In the genomic region with DNA sequence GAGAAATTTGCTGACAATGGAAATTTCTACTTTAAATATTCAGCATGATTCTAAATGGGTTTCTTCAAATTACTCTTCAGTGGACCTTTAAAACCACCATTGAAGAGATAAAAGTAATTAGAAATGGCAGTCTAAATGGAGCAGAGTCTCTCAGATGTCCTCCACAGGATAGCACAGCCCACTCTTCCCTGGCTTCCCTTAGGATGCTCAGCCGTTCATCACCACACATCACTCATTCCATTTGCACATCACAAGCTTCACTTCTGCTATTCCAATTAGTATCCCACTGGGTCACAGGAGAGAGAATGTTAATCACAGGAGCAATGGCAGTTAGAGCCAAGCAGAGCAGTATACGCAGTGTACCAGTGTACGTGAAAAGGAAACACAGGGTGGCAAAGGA, we compare ENCODE assay signal across 19 mouse cellular contexts. TPM values are rescaled to one million over a fixed set of nuclear protein-coding genes. Genes with fewer than 3 reads are reported as not detected.
"Had no signal": no experiment of that assay in that cellular context is flagged by ENCODE, and none has a peak within 500 bp of the region (broad histone marks: within the 10 kb centered on the region; RNA-seq: fewer than 3 reads in every experiment).

No protein-coding gene starts in this region.

- H3K4me3 ChIP-seq: layer of hippocampus, adult 2 months; limb, embryonic 12.5 days; liver, embryonic 13.5 days; lung, embryonic 15.5 days; megakaryocyte, embryonic 14.5 days; myocyte; neural tube, embryonic 12.5 days had no signal

- H3K27ac ChIP-seq: layer of hippocampus, adult 2 months; limb, embryonic 12.5 days; liver, embryonic 13.5 days; lung, embryonic 15.5 days; macrophage; neural tube, embryonic 12.5 days had no signal

- ATAC-seq: liver, postnatal 0 days had no signal

- H3K9me3 ChIP-seq: limb, embryonic 12.5 days; liver, embryonic 13.5 days; lung, embryonic 15.5 days; megakaryocyte, embryonic 14.5 days; neural tube, embryonic 12.5 days had no signal

- H3K27me3 ChIP-seq: limb, embryonic 12.5 days; liver, embryonic 13.5 days; lung, embryonic 15.5 days; megakaryocyte, embryonic 14.5 days; neural tube, embryonic 12.5 days had no signal

- H3K4me1 ChIP-seq: limb, embryonic 12.5 days; liver, embryonic 13.5 days; lung, embryonic 15.5 days; megakaryocyte, embryonic 14.5 days; neural tube, embryonic 12.5 days had no signal

- H3K4me2 ChIP-seq: limb, embryonic 12.5 days; liver, embryonic 13.5 days; lung, embryonic 15.5 days; neural tube, embryonic 12.5 days had no signal

- H3K9ac ChIP-seq: limb, embryonic 12.5 days; liver, embryonic 13.5 days; liver, postnatal 0 days; lung, embryonic 15.5 days; neural tube, embryonic 12.5 days had no signal

- DNase-seq: kidney, adult 11 months; kidney, postnatal 10 days; kidney, postnatal 4 days; liver; liver, embryonic 13.5 days; liver, postnatal 0 days; lung, postnatal 14 days; retina, postnatal 1 day; right cerebral cortex, postnatal 4 days; spleen, adult 18-20 months; thymus, adult 18-20 months; thymus, postnatal 14 days had no signal

RNA-seq across cellular contexts. Expression of gene Gxylt2, which starts 52.0 kb away (rescaled TPM):
- polyA plus RNA-seq: macrophage had no signal
